Mouse (Mus musculus): ENCODE measurements at regions not wholly inside any gene's neighbourhood (a gene's known extent, or its start where the extent isn't known, plus 50 kb on each side); places are given as distances from the start of the nearest gene placed in this dataset.

- H3K36me3 ChIP-seq (ENCODE audit: control insufficient read depth, insufficient read depth, low read length, poor library complexity, severe bottlenecking), result no peaks in the 10 kb centered on the region
- in situ Hi-C loops (cut with MboI; ENCODE audit: low sequenced_read_pairs in 2 of 2, unreplicated experiment in 2 of 2), result no loop called here
- peaks cover 18 to 19% of the 10 kb centered on the region in 2 experiments for H3K4me1 ChIP-seq (ENCODE audit: control insufficient read depth in 2 of 2, insufficient read depth in 2 of 2, low read length in 2 of 2, poor library complexity in 1 of 2)
- no peak overlapping the region for H3K4me3 ChIP-seq (ENCODE audit: insufficient read depth in 1 of 2, low read depth in 1 of 2, low read length in 2 of 2, poor library complexity in 1 of 2, severe bottlenecking in 1 of 2)
- TF ChIP-seq MAFK (IDR thresholded peaks at IDR 0.05; ENCODE audit: insufficient read depth, low read depth, low read length) (no peak), ZNF384 (IDR thresholded peaks at IDR 0.05; ENCODE audit: low read depth, low read length) (no peak), HCFC1 (IDR thresholded peaks at IDR 0.05; ENCODE audit: borderline replicate concordance, insufficient read depth, low read length) (no peak), ZC3H11A (IDR thresholded peaks at IDR 0.05; ENCODE audit: borderline replicate concordance, low read depth, low read length) (no peak), CHD2 (IDR thresholded peaks at IDR 0.05; ENCODE audit: low read depth, low read length) (no peak)
- H3K27ac ChIP-seq (ENCODE audit: insufficient read depth, low read depth, low read length, poor library complexity, severe bottlenecking), result peak overlapping the region; percentile 55
- no peaks in the 10 kb centered on the region for H3K9me3 ChIP-seq (ENCODE audit: control insufficient read depth, insufficient read depth, low read depth, low read length)
- no peak for DNase-seq (ENCODE audit: low read depth, low spot score)
- H3K9ac ChIP-seq (ENCODE audit: insufficient read depth, low read depth, low read length, poor library complexity, severe bottlenecking), result no peak overlapping the region
These were observed 63.4 kb upstream of the Arl15 start for GRCm38 (mm10) chr13:113730776-113731400.

- in situ Hi-C loops (cut with MboI; ENCODE audit: low sequenced_read_pairs in 2 of 2, unreplicated experiment in 2 of 2), result no loop called here
- no peaks in the 10 kb centered on the region for H3K9me3 ChIP-seq (ENCODE audit: control insufficient read depth, insufficient read depth, low read depth, low read length)
- peaks cover 15% of the 10 kb centered on the region in 2 experiments for H3K4me1 ChIP-seq (ENCODE audit: control insufficient read depth in 2 of 2, insufficient read depth in 2 of 2, low read length in 2 of 2, poor library complexity in 1 of 2)
- H3K9ac ChIP-seq (ENCODE audit: insufficient read depth, low read depth, low read length, poor library complexity, severe bottlenecking), result no peak overlapping the region
- no peak overlapping the region for H3K4me3 ChIP-seq (ENCODE audit: insufficient read depth in 1 of 2, low read depth in 1 of 2, low read length in 2 of 2, poor library complexity in 1 of 2, severe bottlenecking in 1 of 2)
- no peaks in the 10 kb centered on the region for H3K36me3 ChIP-seq (ENCODE audit: control insufficient read depth, insufficient read depth, low read length, poor library complexity, severe bottlenecking)
- DNase-seq (ENCODE audit: low read depth, low spot score), result no peak
- TF ChIP-seq MAFK (IDR thresholded peaks at IDR 0.05; ENCODE audit: insufficient read depth, low read depth, low read length) (no peak; the same call in 1 of the 2 replicates), HCFC1 (IDR thresholded peaks at IDR 0.05; ENCODE audit: borderline replicate concordance, insufficient read depth, low read length) (no peak), ZC3H11A (IDR thresholded peaks at IDR 0.05; ENCODE audit: borderline replicate concordance, low read depth, low read length) (no peak), ZNF384 (IDR thresholded peaks at IDR 0.05; ENCODE audit: low read depth, low read length) (peak; percentile 25; the same call in 1 of the 2 replicates)
- H3K27ac ChIP-seq (ENCODE audit: insufficient read depth, low read depth, low read length, poor library complexity, severe bottlenecking), result peak overlapping the region; percentile 55; the same call in 1 of the 2 replicates
These were observed 64.1 kb upstream of the Arl15 start for GRCm38 (mm10) chr13:113730062-113730775.

DNA sequence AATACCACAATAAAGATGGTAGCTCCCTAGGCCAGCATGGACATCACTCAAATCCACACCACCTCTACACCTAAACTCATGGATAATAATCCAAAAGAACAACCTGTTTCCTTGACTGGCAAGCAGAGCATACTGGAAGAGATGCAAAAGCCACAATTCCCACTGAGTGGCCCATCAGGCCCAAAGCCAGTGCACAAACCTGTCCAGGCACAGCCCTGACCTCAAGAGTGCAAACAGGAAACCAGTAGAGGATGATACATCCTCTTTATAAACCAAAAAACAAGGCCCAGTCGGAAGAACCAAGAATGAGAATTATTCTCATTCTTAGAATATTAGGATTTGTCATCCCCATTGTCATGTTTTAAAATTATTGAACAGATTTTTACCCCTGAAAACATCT is 64.7 kb upstream of the Arl15 start:
- Histone ChIP-seq H3K9ac (ENCODE audit: insufficient read depth, low read depth, low read length, poor library complexity, severe bottlenecking) (no peak overlapping the region), H3K4me1 (ENCODE audit: control insufficient read depth in 2 of 2, insufficient read depth in 2 of 2, low read length in 2 of 2, poor library complexity in 1 of 2) (peaks cover 12% of the 10 kb centered on the region in 2 experiments), H3K27ac (ENCODE audit: insufficient read depth, low read depth, low read length, poor library complexity, severe bottlenecking) (no peak overlapping the region), H3K36me3 (ENCODE audit: control insufficient read depth, insufficient read depth, low read length, poor library complexity, severe bottlenecking) (no peaks in the 10 kb centered on the region), H3K4me3 (ENCODE audit: insufficient read depth in 1 of 2, low read depth in 1 of 2, low read length in 2 of 2, poor library complexity in 1 of 2, severe bottlenecking in 1 of 2) (no peak overlapping the region), H3K9me3 (ENCODE audit: control insufficient read depth, insufficient read depth, low read depth, low read length) (no peaks in the 10 kb centered on the region)
- in situ Hi-C loops (cut with MboI; ENCODE audit: low sequenced_read_pairs in 2 of 2, unreplicated experiment in 2 of 2), result no loop called here
- TF ChIP-seq ZNF384 (IDR thresholded peaks at IDR 0.05; ENCODE audit: low read depth, low read length) (no peak), ZC3H11A (IDR thresholded peaks at IDR 0.05; ENCODE audit: borderline replicate concordance, low read depth, low read length) (no peak), CHD2 (IDR thresholded peaks at IDR 0.05; ENCODE audit: low read depth, low read length) (no peak), MAFK (IDR thresholded peaks at IDR 0.05; ENCODE audit: insufficient read depth, low read depth, low read length) (no peak), HCFC1 (IDR thresholded peaks at IDR 0.05; ENCODE audit: borderline replicate concordance, insufficient read depth, low read length) (no peak)
- no peak for DNase-seq (ENCODE audit: low read depth, low spot score)

DNA sequence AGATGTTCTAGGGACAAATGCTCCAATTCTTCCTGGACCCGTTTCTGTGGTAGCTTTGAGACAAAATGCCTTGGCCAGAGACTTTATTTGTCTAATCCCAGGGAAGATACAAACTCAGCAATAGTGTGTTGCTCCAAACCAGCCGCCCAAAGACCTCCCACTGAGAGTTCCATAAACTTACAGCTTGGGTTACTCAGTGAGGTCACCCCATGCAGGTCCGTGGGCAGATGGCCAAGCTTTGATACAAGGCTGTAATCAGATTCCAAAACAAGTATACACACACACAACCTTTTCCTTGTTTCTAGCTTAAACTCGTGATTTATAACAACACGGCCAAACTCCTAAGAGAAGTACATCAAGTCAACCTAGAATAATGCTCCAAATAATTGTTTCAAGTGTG is 64.6 kb upstream of the Hspb3 start:
- TF ChIP-seq CHD2 (IDR thresholded peaks at IDR 0.05; ENCODE audit: low read depth, low read length) (no peak), ZC3H11A (IDR thresholded peaks at IDR 0.05; ENCODE audit: borderline replicate concordance, low read depth, low read length) (no peak), MAFK (IDR thresholded peaks at IDR 0.05; ENCODE audit: insufficient read depth, low read depth, low read length) (no peak), ZNF384 (IDR thresholded peaks at IDR 0.05; ENCODE audit: low read depth, low read length) (no peak), HCFC1 (IDR thresholded peaks at IDR 0.05; ENCODE audit: borderline replicate concordance, insufficient read depth, low read length) (no peak)
- in situ Hi-C loops (cut with MboI; ENCODE audit: low sequenced_read_pairs in 2 of 2, unreplicated experiment in 2 of 2), result no loop called here
- no peaks in the 10 kb centered on the region for H3K9me3 ChIP-seq (ENCODE audit: control insufficient read depth, insufficient read depth, low read depth, low read length)
- peaks cover 10 to 12% of the 10 kb centered on the region in 2 experiments for H3K4me1 ChIP-seq (ENCODE audit: control insufficient read depth in 2 of 2, insufficient read depth in 2 of 2, low read length in 2 of 2, poor library complexity in 1 of 2)
- no peak overlapping the region for H3K27ac ChIP-seq (ENCODE audit: insufficient read depth, low read depth, low read length, poor library complexity, severe bottlenecking)
- H3K36me3 ChIP-seq (ENCODE audit: control insufficient read depth, insufficient read depth, low read length, poor library complexity, severe bottlenecking), result peaks cover 3% of the 10 kb centered on the region; the same call in 1 of the 2 replicates
- DNase-seq (ENCODE audit: low read depth, low spot score), result no peak
- H3K4me3 ChIP-seq (ENCODE audit: insufficient read depth in 1 of 2, low read depth in 1 of 2, low read length in 2 of 2, poor library complexity in 1 of 2, severe bottlenecking in 1 of 2), result no peak overlapping the region
- H3K9ac ChIP-seq (ENCODE audit: insufficient read depth, low read depth, low read length, poor library complexity, severe bottlenecking), result no peak overlapping the region
